Mouse (Mus musculus): ENCODE results near the gene Kcnip2.

GRCm38 (mm10) chr19:45748691-45749242 lies 67.1 kb downstream of the Kcnip2 start:
- TF ChIP-seq CTCF (IDR thresholded peaks at IDR 0.05; ENCODE audit: control insufficient read depth, insufficient read depth, low read length) (no peak), POLR2A (IDR thresholded peaks at IDR 0.05; ENCODE audit: borderline replicate concordance, control insufficient read depth, low read depth, low read length) (no peak)

All from bone marrow, adult 2 months (tissue).